Mouse (Mus musculus) kidney, adult 2 months (tissue): Measurements from ENCODE around the gene Ciz1. TPM values are rescaled to one million over a fixed set of nuclear protein-coding genes. Genes with fewer than 3 reads are reported as not detected.

Experiments used
- DNase-seq: peaks from one replicate; pipeline ENCODE4 v3.0.0; 2021
- H3K27ac ChIP-seq: fragments of 200-500 bp; 2 replicates; pipeline ENCODE4 v1.5.1; 2012; ENCODE audit warnings: low read depth, low read length, control low read depth, inconsistent platforms; ENCODE audit not compliant: insufficient read depth
- H3K27me3 ChIP-seq: fragments of 200-500 bp; replicated peaks from 2 replicates; pipeline ENCODE4 v1.6.1; 2012; ENCODE audit warnings: mild to moderate bottlenecking, moderate library complexity, low read length, inconsistent platforms; ENCODE audit not compliant: control insufficient read depth, insufficient read depth
- H3K36me3 ChIP-seq: fragments of 200-500 bp; 2 replicates; pipeline ENCODE4 v1.6.1; 2012; ENCODE audit warnings: mild to moderate bottlenecking, moderate library complexity, low read length, inconsistent platforms; ENCODE audit not compliant: control insufficient read depth, insufficient read depth
- H3K4me1 ChIP-seq: fragments of 200-500 bp; 2 replicates; pipeline ENCODE4 v1.6.1; 2011; ENCODE audit warnings: low read length; ENCODE audit not compliant: control insufficient read depth, insufficient read depth
- H3K4me3 ChIP-seq: fragments of 200-500 bp; 2 replicates; pipeline ENCODE4 v1.5.1; 2011; ENCODE audit warnings: mild to moderate bottlenecking, low read depth, low read length, control low read depth; ENCODE audit not compliant: insufficient read depth
- CTCF ChIP-seq: fragments of 200-500 bp; conservative IDR thresholded peaks from 2 replicates; pipeline ENCODE4 v1.5.1; 2011; ENCODE audit warnings: low read depth, mild to moderate bottlenecking, control low read depth, low read length, moderate library complexity, mixed read lengths; ENCODE audit not compliant: insufficient read depth, insufficient read length
- POLR2A ChIP-seq: fragments of 200-500 bp; IDR thresholded peaks from one replicate; pipeline ENCODE4 v1.6.1; 2011; ENCODE audit warnings: low read depth, low read length, control low read depth
- WGBS: fragments of 180-500 bp; shearing (Covaris S2); methylation state at CpG from one replicate; pipeline ENCODE4 v1.1.7; 2018; 5-methylcytosine and 5-hydroxymethylcytosine counted together
- polyA plus RNA-seq: library from polyadenylated mRNA; depleted of rRNA; stranded (reverse); fragments of >200 nt; gene quantifications from 2 replicates; pipeline ENCODE4 v1.2.3, GENCODE M21; 2012

Ciz1 gene
- polyA plus RNA-seq, 1 experiment: 130 TPM

- 70% methylated on average over 7 of the region's 7 CpGs for WGBS
- Histone ChIP-seq H3K27me3 (no peaks in the 10 kb centered on the region), H3K27ac (no peak overlapping the region), H3K4me3 (no peak overlapping the region), H3K36me3 (peaks cover 2% of the 10 kb centered on the region; the same call in 1 of the 2 replicates), H3K4me1 (peaks cover 3% of the 10 kb centered on the region; the same call in 1 of the 2 replicates)
- DNase-seq: no peak
- TF ChIP-seq CTCF (no peak), POLR2A (no peak)
Measured at GRCm38 (mm10) chr2:32380001-32380500, 27.9 kb downstream of the Ciz1 start.

GRCm38 (mm10) chr2:32381141-32381774 is 29.1 kb downstream of the Ciz1 start:
- no peak for DNase-seq
- Histone ChIP-seq H3K36me3 (peaks cover 2% of the 10 kb centered on the region; the same call in 1 of the 2 replicates), H3K4me1 (peaks cover 3% of the 10 kb centered on the region; the same call in 1 of the 2 replicates), H3K27ac (peak overlapping the region; percentile 6; the same call in 1 of the 2 replicates), H3K4me3 (peak overlapping the region; percentile 80), H3K27me3 (no peaks in the 10 kb centered on the region)
- TF ChIP-seq POLR2A (no peak), CTCF (no peak)
- 1% methylated on average over 27 of the region's 27 CpGs for whole genome bisulfite sequencing

GRCm38 (mm10) chr2:32381775-32382223 is 29.7 kb downstream of the Ciz1 start, which contains the start of gene 1110008P14Rik:
1110008P14Rik (minus strand) TSS chr2:32381938.
- TF ChIP-seq POLR2A (no peak), CTCF (no peak)
- peak within 1 kb of the TSS; percentile 80 for H3K4me3 ChIP-seq
- peak; percentile 97 for DNase-seq
- under 1% methylated on average over 46 of the region's 47 CpGs for WGBS
- no peaks in the 10 kb centered on the region for H3K36me3 ChIP-seq
- peaks cover 3% of the 10 kb centered on the region; the same call in 1 of the 2 replicates for H3K4me1 ChIP-seq
- H3K27me3 ChIP-seq: no peaks in the 10 kb centered on the region
- peak within 1 kb of the TSS; percentile 46; the same call in 1 of the 2 replicates for H3K27ac ChIP-seq

DNA sequence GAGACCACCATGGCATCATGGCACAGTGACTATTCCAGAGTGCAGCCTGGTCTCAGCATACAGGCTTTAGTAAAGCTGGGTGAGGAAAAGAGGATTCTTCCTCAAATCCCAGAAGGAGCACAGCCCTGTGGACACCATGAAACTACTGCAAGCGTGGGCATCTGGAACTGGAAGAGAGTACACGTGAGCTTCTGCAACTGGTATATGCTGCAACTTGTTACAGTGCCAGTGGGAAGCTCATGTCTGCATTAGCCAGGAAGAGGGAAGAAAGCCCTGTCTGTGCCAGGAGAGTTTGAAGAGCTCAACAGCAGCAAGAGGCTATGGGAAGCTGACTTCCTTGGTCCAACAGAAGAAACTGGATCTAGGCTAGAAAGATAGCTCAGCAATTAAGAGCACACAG is 30.6 kb downstream of the Ciz1 start:
- Histone ChIP-seq H3K36me3 (no peaks in the 10 kb centered on the region), H3K4me3 (no peak overlapping the region), H3K4me1 (peaks cover 3% of the 10 kb centered on the region; the same call in 1 of the 2 replicates), H3K27me3 (no peaks in the 10 kb centered on the region), H3K27ac (no peak overlapping the region)
- no peak for TF ChIP-seq CTCF
- TF ChIP-seq POLR2A: no peak
- DNase-seq: no peak
- WGBS: 79% methylated on average over 2 of the region's 2 CpGs

GRCm38 (mm10) chr2:32387706-32388490 is 35.8 kb downstream of the Ciz1 start, which contains the start of gene Lcn2:
Lcn2 (minus strand) TSS chr2:32388252.
- no peak for TF ChIP-seq POLR2A
- no peak for TF ChIP-seq CTCF
- Histone ChIP-seq H3K27me3 (no peaks in the 10 kb centered on the region), H3K36me3 (no peaks in the 10 kb centered on the region), H3K27ac (no peak within 1 kb of the TSS), H3K4me3 (no peak within 1 kb of the TSS), H3K4me1 (peaks cover 3% of the 10 kb centered on the region; the same call in 1 of the 2 replicates)
- DNase-seq: peak; percentile 22
- 57% methylated on average over 5 of the region's 5 CpGs for WGBS

DNA sequence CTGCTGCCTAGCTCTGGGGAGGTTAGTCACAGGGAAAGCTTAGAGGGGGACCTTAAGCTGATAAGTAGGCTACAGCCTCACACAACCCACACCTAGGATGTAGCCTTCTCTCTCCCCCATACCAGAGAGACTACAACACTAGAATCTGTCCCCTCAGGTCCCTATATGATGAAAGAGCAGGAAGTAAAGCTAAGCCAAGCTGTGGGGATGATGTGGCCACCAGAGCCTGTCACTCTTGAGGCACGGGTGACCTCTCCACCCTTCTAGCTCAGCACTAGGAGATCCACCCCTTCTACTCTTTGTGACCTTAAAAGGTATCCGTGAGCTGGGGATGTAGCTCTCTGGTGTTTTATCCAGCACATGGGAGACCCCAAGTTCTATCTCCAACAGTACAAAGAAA is 37.0 kb downstream of the Ciz1 start:
- WGBS: 75% methylated on average over 2 of the region's 2 CpGs
- Histone ChIP-seq H3K27me3 (no peaks in the 10 kb centered on the region), H3K36me3 (no peaks in the 10 kb centered on the region), H3K4me3 (no peak overlapping the region), H3K27ac (no peak overlapping the region), H3K4me1 (peaks cover 3% of the 10 kb centered on the region; the same call in 1 of the 2 replicates)
- no peak for DNase-seq
- TF ChIP-seq POLR2A (no peak), CTCF (no peak)

GRCm38 (mm10) chr2:32390871-32391270 is 38.7 kb downstream of the Ciz1 start:
- no peak for TF ChIP-seq POLR2A
- no peak for TF ChIP-seq CTCF
- H3K4me3 ChIP-seq: no peak overlapping the region
- H3K27me3 ChIP-seq: no peaks in the 10 kb centered on the region
- no peak overlapping the region for H3K27ac ChIP-seq
- no peaks in the 10 kb centered on the region for H3K36me3 ChIP-seq
- peak; percentile 77 for DNase-seq
- WGBS: 46% methylated on average over 8 of the region's 8 CpGs
- peaks cover 7% of the 10 kb centered on the region; the same call in 1 of the 2 replicates for H3K4me1 ChIP-seq
